Mouse (Mus musculus): Measurements from ENCODE around the gene Rnf222. TPM values are rescaled to one million over a fixed set of nuclear protein-coding genes. Genes with fewer than 3 reads are reported as not detected.

Rnf222 gene
- total RNA-seq, 2 experiments from 2014 or later = not detected

- no peak for DNase-seq (ENCODE audit: extremely low spot score in 1 of 2, low spot score in 1 of 2)
These were observed 2.3 kb upstream of the Rnf222 start for GRCm38 (mm10) chr11:68886091-68886490.

GRCm38 (mm10) chr11:68888653-68889052, 300 bp downstream of the Rnf222 start:
- DNase-seq (ENCODE audit: extremely low spot score in 1 of 2, low spot score in 1 of 2) = no peak

- DNase-seq (ENCODE audit: extremely low spot score in 1 of 2, low spot score in 1 of 2) = peak in 1 of 2 experiments; percentile 10
These were observed 2.3 kb downstream of the Rnf222 start for GRCm38 (mm10) chr11:68890625-68891024.

GRCm38 (mm10) chr11:68891823-68892222, 3.5 kb downstream of the Rnf222 start:
- no peak for DNase-seq (ENCODE audit: extremely low spot score in 1 of 2, low spot score in 1 of 2)

GRCm38 (mm10) chr11:68892233-68892832, 4.0 kb downstream of the Rnf222 start:
- DNase-seq (ENCODE audit: extremely low spot score in 1 of 2, low spot score in 1 of 2) = no peak

- no peak for DNase-seq (ENCODE audit: extremely low spot score in 1 of 2, low spot score in 1 of 2)
These were observed 5.6 kb downstream of the Rnf222 start for GRCm38 (mm10) chr11:68893911-68894464.

- no peak for DNase-seq (ENCODE audit: extremely low spot score in 1 of 2, low spot score in 1 of 2)
These were observed 7.9 kb downstream of the Rnf222 start for GRCm38 (mm10) chr11:68896247-68896646.

GRCm38 (mm10) chr11:68897120-68897519, 8.8 kb downstream of the Rnf222 start:
- no peak for DNase-seq (ENCODE audit: extremely low spot score in 1 of 2, low spot score in 1 of 2)

- no peak for DNase-seq (ENCODE audit: extremely low spot score in 1 of 2, low spot score in 1 of 2)
These were observed 9.5 kb downstream of the Rnf222 start for GRCm38 (mm10) chr11:68897838-68898237.

- no peak for DNase-seq (ENCODE audit: extremely low spot score in 1 of 2, low spot score in 1 of 2)
These were observed 10.4 kb downstream of the Rnf222 start for GRCm38 (mm10) chr11:68898790-68899189.

GRCm38 (mm10) chr11:68899815-68900214, 11.5 kb downstream of the Rnf222 start:
- DNase-seq (ENCODE audit: extremely low spot score in 1 of 2, low spot score in 1 of 2) = no peak

GRCm38 (mm10) chr11:68900519-68901350, 12.4 kb downstream of the Rnf222 start:
- peak; percentile 5 to 17 for DNase-seq (ENCODE audit: extremely low spot score in 1 of 2, low spot score in 1 of 2)

GRCm38 (mm10) chr11:68901351-68902046, 13.1 kb downstream of the Rnf222 start, which contains the start of gene Rpl26:
Gene Rpl26 (plus strand): TSS chr11:68901583.
- DNase-seq (ENCODE audit: extremely low spot score in 1 of 2, low spot score in 1 of 2) = peak; percentile 96 to 99

GRCm38 (mm10) chr11:68902047-68902364, 13.7 kb downstream of the Rnf222 start:
- no peak for DNase-seq (ENCODE audit: extremely low spot score in 1 of 2, low spot score in 1 of 2)

GRCm38 (mm10) chr11:68902367-68902766, 14.0 kb downstream of the Rnf222 start:
- no peak for DNase-seq (ENCODE audit: extremely low spot score in 1 of 2, low spot score in 1 of 2)

- DNase-seq (ENCODE audit: extremely low spot score in 1 of 2, low spot score in 1 of 2) = no peak
These were observed 14.5 kb downstream of the Rnf222 start for GRCm38 (mm10) chr11:68902823-68903222.

GRCm38 (mm10) chr11:68903775-68904174, 15.4 kb downstream of the Rnf222 start:
- no peak for DNase-seq (ENCODE audit: extremely low spot score in 1 of 2, low spot score in 1 of 2)

- DNase-seq (ENCODE audit: extremely low spot score in 1 of 2, low spot score in 1 of 2) = peak; percentile 52 to 81
These were observed 16.2 kb downstream of the Rnf222 start for GRCm38 (mm10) chr11:68904375-68905137.

GRCm38 (mm10) chr11:68905138-68905531, 16.8 kb downstream of the Rnf222 start:
- DNase-seq (ENCODE audit: extremely low spot score in 1 of 2, low spot score in 1 of 2) = no peak

Data from layer of hippocampus, postnatal 25 days (tissue).